Mouse (Mus musculus) hindbrain, embryonic 12.5 days (tissue): ENCODE measurements around the gene Kif26b. TPM values are rescaled to one million over a fixed set of nuclear protein-coding genes. Genes with fewer than 3 reads are reported as not detected.

Experiments
- ATAC-seq: fragments of 200-750 bp; cut with Nextera tagmentation; 2 replicates; pipeline ENCODE4 v1.8.0; 2017; ENCODE audit warnings: moderate TSS enrichment; ENCODE audit not compliant: low FRiP score
- H3K27ac ChIP-seq: fragments of 300-500 bp; sonication (generic); 2 replicates; pipeline ENCODE4 v1.5.1; 2016; ENCODE audit warnings: mild to moderate bottlenecking
- H3K27me3 ChIP-seq: fragments of 300-500 bp; sonication (generic); 2 replicates; pipeline ENCODE4 v1.6.1; 2016; ENCODE audit warnings: mild to moderate bottlenecking
- H3K36me3 ChIP-seq: fragments of 300-500 bp; sonication (generic); 2 replicates; pipeline ENCODE4 v1.6.1; 2016; ENCODE audit warnings: mild to moderate bottlenecking
- H3K4me1 ChIP-seq: fragments of 300-500 bp; sonication (generic); 2 replicates; pipeline ENCODE4 v1.6.1; 2016
- H3K4me2 ChIP-seq: fragments of 300-500 bp; sonication (generic); replicated peaks from 2 replicates; pipeline ENCODE4 v1.6.1; 2016; ENCODE audit warnings: mild to moderate bottlenecking
- H3K4me3 ChIP-seq: fragments of 300-500 bp; sonication (generic); 2 replicates; pipeline ENCODE4 v1.5.1; 2016; ENCODE audit warnings: mild to moderate bottlenecking
- H3K9ac ChIP-seq: fragments of 300-500 bp; sonication (generic); 2 replicates; pipeline ENCODE4 v1.6.1; 2016; ENCODE audit warnings: mild to moderate bottlenecking, moderate library complexity
- H3K9me3 ChIP-seq: fragments of 300-500 bp; sonication (generic); replicated peaks from 2 replicates; pipeline ENCODE4 v1.6.1; 2016; ENCODE audit warnings: mild to moderate bottlenecking
- WGBS: fragments of 180-500 bp; shearing (Covaris S2); methylation state at CpG from one replicate; pipeline ENCODE4 v1.1.7; 2016; 5-methylcytosine and 5-hydroxymethylcytosine counted together
- polyA plus RNA-seq: library from polyadenylated mRNA; unstranded; fragments of >200 nt; fragmentation: Nextera tagmentation; extraction: Ambion mirVana; gene quantifications from 2 replicates; pipeline ENCODE4 v1.2.1, GENCODE M21; 2016

The Kif26b gene
- polyA plus RNA-seq, 1 experiment from 2014 or later, result 13.3 TPM

DNA sequence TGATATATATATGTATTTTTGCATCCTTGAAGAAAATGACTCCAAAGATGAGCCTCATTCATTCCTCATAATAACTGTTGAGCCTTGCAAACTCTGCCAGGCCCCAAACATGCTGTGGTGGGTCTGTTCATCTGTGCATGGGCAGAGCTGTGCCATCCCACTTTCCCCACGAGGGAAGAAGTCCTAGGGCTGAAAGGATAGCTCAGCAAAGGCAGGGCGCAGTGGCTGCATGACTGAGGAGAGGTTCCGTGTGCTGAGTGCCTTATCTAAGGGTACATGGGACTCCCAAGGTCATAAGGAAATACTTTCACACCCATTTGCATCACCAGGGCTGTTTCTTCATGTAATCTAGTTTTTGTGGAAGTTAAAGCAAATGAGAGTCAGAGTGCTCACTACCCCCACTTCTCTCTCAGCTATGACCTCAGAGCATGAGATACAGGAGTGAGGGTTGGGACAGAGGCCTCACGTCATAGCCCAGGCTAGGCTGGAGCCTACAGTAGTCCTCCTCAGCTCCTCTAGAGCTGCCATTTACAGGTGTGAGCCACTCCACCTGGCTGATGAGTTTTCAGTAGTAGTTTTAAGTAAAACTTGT is 148.8 kb downstream of the Kif26b start:
- no peak overlapping the region for H3K9ac ChIP-seq
- H3K9me3 ChIP-seq, result no peaks in the 10 kb centered on the region
- H3K4me1 ChIP-seq, result peaks cover 6% of the 10 kb centered on the region; the same call in 1 of the 2 replicates
- 77% methylated on average over 4 of the region's 4 CpGs for WGBS
- H3K4me3 ChIP-seq, result no peak overlapping the region
- H3K4me2 ChIP-seq, result no peak overlapping the region
- peaks cover 4% of the 10 kb centered on the region; the same call in 1 of the 2 replicates for H3K27me3 ChIP-seq
- no peaks in the 10 kb centered on the region for H3K36me3 ChIP-seq
- no peak for ATAC-seq
- H3K27ac ChIP-seq, result no peak overlapping the region

DNA sequence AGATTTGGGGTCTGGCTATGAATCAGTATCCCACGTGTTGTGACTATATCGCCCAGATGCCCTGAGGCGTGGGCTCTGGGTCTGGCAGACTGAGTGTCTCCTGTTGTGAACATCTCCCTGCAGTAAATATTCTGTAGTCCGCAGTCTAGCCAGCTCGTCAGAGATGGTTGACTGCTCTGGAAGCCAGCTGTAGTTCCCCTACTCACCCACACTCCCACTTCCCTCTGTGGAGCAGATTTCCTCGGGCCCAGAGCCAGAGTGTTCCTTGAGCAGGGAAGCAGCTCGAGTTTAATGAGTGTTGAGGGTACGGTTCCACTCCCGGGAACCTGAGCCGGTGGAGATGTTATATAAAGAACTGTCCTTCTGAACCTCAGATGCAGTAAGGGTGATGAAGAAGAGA is 154.7 kb downstream of the Kif26b start:
- 70% methylated on average over 10 of the region's 10 CpGs for WGBS
- Histone ChIP-seq H3K4me3 (no peak overlapping the region), H3K27me3 (peaks cover 4% of the 10 kb centered on the region; the same call in 1 of the 2 replicates), H3K27ac (no peak overlapping the region), H3K4me2 (no peak overlapping the region), H3K36me3 (no peaks in the 10 kb centered on the region), H3K4me1 (peaks cover 13% of the 10 kb centered on the region), H3K9ac (no peak overlapping the region), H3K9me3 (no peaks in the 10 kb centered on the region)
- ATAC-seq, result no peak

DNA sequence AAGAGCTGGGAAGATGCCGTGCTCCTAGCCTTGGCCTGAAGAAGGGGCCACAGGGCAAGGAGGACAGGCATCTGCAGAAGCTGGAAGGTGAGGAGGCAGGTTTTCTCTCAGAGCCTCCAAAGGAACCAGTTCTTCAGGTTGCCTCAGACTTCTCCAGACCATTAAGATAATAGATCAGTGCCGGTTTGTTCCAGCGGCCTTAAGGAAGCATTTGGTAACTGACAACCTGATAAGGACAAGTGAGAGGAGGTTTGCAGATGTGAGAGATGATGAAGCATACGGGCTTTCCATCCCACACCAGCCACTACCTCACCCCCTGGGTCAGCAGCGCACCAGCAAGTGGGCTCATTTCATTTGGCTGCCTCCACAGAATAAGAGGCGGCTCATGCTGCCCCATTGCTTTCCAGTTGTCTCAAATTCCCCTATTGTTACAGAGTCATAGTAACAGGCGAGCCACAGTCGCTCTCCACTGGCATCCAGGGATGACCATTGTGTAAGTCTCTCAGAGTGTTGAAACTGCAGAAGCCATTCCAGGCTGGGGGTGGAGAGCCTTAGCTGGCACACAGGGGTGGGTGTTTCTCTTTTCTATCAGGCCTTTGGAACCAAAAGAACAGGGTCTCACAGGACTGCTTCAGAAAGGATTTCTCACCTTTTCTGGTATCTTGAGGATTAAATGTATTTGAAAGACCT is 156.2 kb downstream of the Kif26b start:
- no peaks in the 10 kb centered on the region for H3K36me3 ChIP-seq
- no peak for ATAC-seq
- H3K27ac ChIP-seq, result no peak overlapping the region
- WGBS, result 36% methylated on average over 8 of the region's 8 CpGs
- no peaks in the 10 kb centered on the region for H3K27me3 ChIP-seq
- H3K9ac ChIP-seq, result no peak overlapping the region
- H3K4me2 ChIP-seq, result no peak overlapping the region
- peaks cover 13% of the 10 kb centered on the region for H3K4me1 ChIP-seq
- no peak overlapping the region for H3K4me3 ChIP-seq
- no peaks in the 10 kb centered on the region for H3K9me3 ChIP-seq

DNA sequence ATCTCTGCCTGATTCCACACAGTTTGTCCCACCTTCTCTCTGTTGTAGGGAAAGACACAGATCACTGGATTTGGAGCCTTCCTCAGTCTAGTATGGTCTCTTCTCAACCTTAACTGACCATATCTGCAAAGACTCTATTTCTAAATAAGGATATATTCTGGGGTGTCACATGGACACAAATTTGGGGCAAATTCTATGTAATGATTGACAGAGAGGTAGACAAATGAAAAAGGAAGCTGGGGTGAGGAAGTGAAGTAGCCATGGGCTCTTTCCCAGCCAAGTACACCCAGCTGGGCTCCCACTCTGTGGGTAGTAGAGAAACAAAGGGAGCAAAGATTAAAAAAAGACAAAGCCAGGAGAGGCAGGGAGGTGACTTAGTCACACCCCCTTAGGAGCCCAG is 158.0 kb downstream of the Kif26b start:
- Histone ChIP-seq H3K36me3 (no peaks in the 10 kb centered on the region), H3K4me3 (no peak overlapping the region), H3K9ac (no peak overlapping the region), H3K9me3 (no peaks in the 10 kb centered on the region), H3K27ac (no peak overlapping the region), H3K27me3 (no peaks in the 10 kb centered on the region), H3K4me2 (no peak overlapping the region), H3K4me1 (peaks cover 13% of the 10 kb centered on the region)
- no peak for ATAC-seq

DNA sequence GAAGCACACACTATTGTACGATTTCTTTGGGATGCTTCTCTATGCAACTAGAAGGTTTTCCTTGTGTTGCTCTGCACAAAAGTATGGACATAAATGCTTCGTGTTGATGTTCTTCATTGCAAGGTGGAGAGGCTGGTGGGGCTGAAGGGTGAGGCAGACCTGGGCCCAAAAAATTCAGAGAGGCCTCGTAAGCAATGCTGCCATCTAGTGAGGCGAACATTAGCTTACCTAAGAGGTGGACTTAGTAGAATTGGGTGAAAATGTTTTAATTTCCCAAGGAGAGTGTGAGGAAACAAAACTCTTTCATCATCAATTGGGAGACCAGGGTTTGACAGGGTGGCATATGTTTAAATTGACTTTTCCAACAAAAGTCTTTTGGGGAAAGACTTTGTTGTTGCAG is 160.6 kb downstream of the Kif26b start:
- Histone ChIP-seq H3K36me3 (no peaks in the 10 kb centered on the region), H3K9ac (no peak overlapping the region), H3K4me3 (no peak overlapping the region), H3K4me2 (no peak overlapping the region), H3K27ac (no peak overlapping the region), H3K27me3 (no peaks in the 10 kb centered on the region), H3K4me1 (peaks cover 13% of the 10 kb centered on the region), H3K9me3 (no peaks in the 10 kb centered on the region)
- WGBS, result 58% methylated on average over 4 of the region's 4 CpGs
- no peak for ATAC-seq

DNA sequence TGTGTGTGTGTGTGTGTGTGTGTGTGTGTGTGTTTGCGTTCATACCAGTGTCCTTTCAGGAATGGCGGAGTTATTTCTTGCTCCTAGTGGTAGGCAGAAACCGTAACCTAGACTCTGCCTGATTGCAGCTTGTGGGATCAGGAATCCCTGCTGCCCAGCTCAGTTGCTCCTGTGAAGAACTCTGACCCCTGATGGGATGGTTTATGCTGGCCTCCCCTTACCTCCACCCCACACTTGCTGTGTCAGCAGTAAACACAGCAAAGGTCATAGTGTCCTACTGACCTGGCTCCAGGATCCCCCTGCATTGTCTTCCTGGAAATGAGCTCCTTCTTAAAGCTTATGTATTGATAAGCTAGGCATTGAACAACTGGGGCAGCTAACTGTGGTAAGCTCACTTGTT is 162.8 kb downstream of the Kif26b start:
- Histone ChIP-seq H3K4me2 (no peak overlapping the region), H3K4me3 (no peak overlapping the region), H3K9ac (no peak overlapping the region), H3K36me3 (no peaks in the 10 kb centered on the region), H3K4me1 (peaks cover 6% of the 10 kb centered on the region), H3K27me3 (no peaks in the 10 kb centered on the region), H3K9me3 (no peaks in the 10 kb centered on the region), H3K27ac (no peak overlapping the region)
- WGBS, result 84% methylated on average over 3 of the region's 3 CpGs
- no peak for ATAC-seq

DNA sequence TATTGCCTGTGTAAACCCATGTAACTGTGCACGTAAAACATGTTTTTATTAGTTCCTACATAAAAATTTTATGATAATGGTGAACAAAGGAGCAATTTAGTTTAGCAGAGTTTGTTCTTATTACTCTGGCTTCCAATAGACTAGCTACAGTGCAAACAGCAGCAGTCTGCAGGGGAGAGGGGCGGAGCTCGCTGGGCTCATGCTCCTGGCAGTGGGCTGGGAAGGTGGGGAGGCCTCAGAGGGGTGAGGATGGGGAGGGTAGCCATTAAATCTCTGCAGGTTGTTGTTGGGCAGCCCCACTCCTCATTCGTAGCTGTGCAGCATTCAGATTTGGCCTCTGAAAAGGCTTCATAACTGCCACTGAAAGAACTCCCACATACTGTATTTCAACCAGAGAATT is 171.2 kb downstream of the Kif26b start:
- no peaks in the 10 kb centered on the region for H3K27me3 ChIP-seq
- 57% methylated on average over 4 of the region's 4 CpGs for whole genome bisulfite sequencing
- no peak overlapping the region for H3K4me3 ChIP-seq
- peaks cover 7% of the 10 kb centered on the region; the same call in 1 of the 2 replicates for H3K4me1 ChIP-seq
- no peak overlapping the region; the same call in 1 of the 2 replicates for H3K27ac ChIP-seq
- H3K4me2 ChIP-seq, result no peak overlapping the region
- H3K9me3 ChIP-seq, result no peaks in the 10 kb centered on the region
- H3K36me3 ChIP-seq, result no peaks in the 10 kb centered on the region
- no peak overlapping the region for H3K9ac ChIP-seq
- ATAC-seq, result no peak

DNA sequence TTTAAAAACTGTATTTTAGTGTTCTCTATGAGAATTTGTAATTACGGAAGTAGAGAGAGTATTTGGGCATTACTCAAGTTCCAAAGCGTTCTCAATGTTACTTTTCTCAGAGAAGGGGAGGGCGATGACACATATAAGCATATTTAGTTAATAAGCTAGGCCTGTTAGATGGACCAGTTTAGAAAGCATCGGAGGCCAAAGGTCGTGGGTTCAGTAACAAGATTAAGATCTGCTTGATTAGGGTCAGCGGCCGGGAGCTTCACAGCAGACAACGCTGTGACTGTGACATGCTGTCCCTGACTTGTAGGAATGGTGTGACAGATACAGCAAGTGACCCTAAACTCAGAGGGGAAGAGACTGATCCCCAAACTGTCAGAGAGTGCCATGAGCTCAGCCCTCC is 174.6 kb downstream of the Kif26b start:
- WGBS, result 72% methylated on average over 8 of the region's 8 CpGs
- H3K27me3 ChIP-seq, result no peaks in the 10 kb centered on the region
- H3K4me3 ChIP-seq, result no peak overlapping the region
- no peak overlapping the region for H3K27ac ChIP-seq
- H3K4me2 ChIP-seq, result no peak overlapping the region
- no peak for ATAC-seq
- no peaks in the 10 kb centered on the region for H3K36me3 ChIP-seq
- H3K9ac ChIP-seq, result no peak overlapping the region
- no peaks in the 10 kb centered on the region for H3K4me1 ChIP-seq
- no peaks in the 10 kb centered on the region for H3K9me3 ChIP-seq

DNA sequence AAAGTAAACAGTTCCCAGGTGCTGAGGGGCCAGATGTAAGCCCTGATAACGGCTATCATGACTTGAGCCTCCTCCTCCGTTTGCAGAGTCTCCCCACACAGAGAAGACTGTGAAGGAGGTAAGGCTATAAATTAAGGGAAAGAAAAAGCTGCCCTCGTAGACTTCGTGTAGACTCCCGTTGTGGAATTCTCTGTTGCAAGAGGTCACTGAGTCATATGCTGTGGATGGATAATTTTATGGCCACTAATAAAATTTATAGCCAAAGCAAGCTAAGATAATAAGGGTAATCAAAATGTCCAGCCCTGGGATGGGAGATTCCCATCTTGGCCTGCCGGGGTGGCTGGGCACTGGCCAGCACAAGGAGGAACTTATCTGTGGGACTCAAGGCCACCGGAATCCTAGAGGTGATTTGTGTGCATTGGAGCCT is 179.0 kb downstream of the Kif26b start:
- ATAC-seq, result no peak
- Histone ChIP-seq H3K27me3 (no peaks in the 10 kb centered on the region), H3K4me3 (no peak overlapping the region), H3K4me2 (no peak overlapping the region), H3K9me3 (no peaks in the 10 kb centered on the region), H3K27ac (no peak overlapping the region), H3K4me1 (no peaks in the 10 kb centered on the region), H3K9ac (no peak overlapping the region), H3K36me3 (no peaks in the 10 kb centered on the region)
- 77% methylated on average over 7 of the region's 7 CpGs for whole genome bisulfite sequencing

DNA sequence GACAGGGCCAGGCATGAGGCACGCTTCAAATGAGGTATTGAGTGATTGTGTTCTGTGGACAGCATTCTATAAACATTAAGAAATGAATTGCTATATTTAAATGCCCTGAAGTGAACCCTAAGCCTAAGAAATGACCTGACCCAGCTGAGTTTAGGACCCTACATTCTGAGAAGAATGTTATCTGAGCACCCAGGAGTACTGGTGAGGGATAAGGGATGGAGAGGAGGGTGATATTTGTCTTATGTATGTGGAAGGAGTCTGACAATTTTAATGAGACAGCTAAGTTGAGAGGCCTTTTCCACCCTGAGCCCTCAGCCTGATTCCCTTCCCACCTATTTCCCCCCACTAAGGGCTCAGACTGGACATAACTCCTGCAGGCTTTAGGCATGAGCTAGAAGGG is 179.4 kb downstream of the Kif26b start:
- no peaks in the 10 kb centered on the region for H3K4me1 ChIP-seq
- ATAC-seq, result no peak
- WGBS, result 93% methylated on average over 1 of the region's 1 CpGs
- no peaks in the 10 kb centered on the region for H3K36me3 ChIP-seq
- no peak overlapping the region for H3K9ac ChIP-seq
- no peaks in the 10 kb centered on the region for H3K9me3 ChIP-seq
- H3K4me2 ChIP-seq, result no peak overlapping the region
- no peak overlapping the region for H3K4me3 ChIP-seq
- H3K27ac ChIP-seq, result no peak overlapping the region
- H3K27me3 ChIP-seq, result no peaks in the 10 kb centered on the region

DNA sequence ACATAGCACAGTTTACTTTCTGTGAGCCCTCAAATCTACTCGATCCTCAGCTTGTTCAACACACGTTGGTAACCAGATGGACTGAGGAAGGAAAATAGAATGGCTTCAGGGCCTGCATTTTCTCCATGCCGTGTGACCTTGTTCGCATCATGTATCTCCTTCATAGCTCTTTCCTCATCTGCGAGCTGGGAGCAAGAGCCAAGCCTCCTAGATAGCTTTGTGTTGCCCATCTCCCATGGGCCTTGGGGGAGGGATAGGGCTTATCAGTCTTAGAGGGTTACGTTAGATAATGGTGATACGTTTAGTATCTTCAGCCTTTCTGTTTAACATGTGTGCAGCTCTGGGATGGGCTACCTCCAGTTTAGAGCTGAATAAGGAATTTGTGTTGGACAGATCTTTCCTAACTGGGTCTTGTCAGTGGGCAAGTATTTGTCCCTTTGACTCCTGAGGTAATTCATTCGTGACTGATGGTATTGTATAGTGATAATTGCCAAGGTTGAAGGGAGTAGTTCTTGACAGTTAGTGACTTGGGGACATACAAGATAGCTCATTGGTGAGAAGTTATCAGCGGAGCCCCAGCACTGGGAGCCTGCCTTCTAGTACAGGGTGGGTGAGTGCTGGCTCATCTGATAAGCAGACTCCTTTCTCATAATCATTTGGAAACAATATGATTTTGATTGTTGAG is 183.4 kb downstream of the Kif26b start:
- 83% methylated on average over 9 of the region's 9 CpGs for WGBS
- no peak for ATAC-seq

DNA sequence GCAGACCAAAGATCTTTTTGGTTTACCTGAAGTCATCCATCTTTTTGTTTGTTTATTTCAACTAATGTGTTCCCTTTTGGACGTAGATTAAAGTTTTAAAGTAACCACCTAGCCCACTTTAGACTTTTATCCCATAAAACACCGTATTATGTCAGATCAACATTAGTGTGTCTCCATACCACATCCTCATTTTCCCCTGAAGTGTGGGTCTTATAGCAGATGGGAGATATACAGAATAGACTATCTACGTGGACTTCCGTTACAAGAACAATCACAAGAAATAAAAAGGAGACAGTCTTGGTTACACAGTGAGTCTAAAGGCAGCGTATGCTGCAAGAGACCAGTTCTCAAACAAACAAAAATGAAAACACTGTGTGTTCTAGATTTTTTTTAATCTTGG is 185.3 kb downstream of the Kif26b start:
- Histone ChIP-seq H3K27ac (no peak overlapping the region), H3K9me3 (no peaks in the 10 kb centered on the region), H3K4me1 (no peaks in the 10 kb centered on the region), H3K27me3 (no peaks in the 10 kb centered on the region), H3K4me2 (no peak overlapping the region), H3K36me3 (no peaks in the 10 kb centered on the region), H3K4me3 (no peak overlapping the region), H3K9ac (no peak overlapping the region)
- ATAC-seq, result no peak
- 93% methylated on average over 5 of the region's 5 CpGs for whole genome bisulfite sequencing

More for the DNA sequence above, 183.4 kb downstream of the Kif26b start:
- H3K9ac ChIP-seq, result no peak overlapping the region
- no peaks in the 10 kb centered on the region for H3K4me1 ChIP-seq
- H3K9me3 ChIP-seq, result no peaks in the 10 kb centered on the region
- H3K36me3 ChIP-seq, result no peaks in the 10 kb centered on the region
- H3K27ac ChIP-seq, result no peak overlapping the region
- no peak overlapping the region for H3K4me3 ChIP-seq
- H3K4me2 ChIP-seq, result no peak overlapping the region
- no peaks in the 10 kb centered on the region for H3K27me3 ChIP-seq

DNA sequence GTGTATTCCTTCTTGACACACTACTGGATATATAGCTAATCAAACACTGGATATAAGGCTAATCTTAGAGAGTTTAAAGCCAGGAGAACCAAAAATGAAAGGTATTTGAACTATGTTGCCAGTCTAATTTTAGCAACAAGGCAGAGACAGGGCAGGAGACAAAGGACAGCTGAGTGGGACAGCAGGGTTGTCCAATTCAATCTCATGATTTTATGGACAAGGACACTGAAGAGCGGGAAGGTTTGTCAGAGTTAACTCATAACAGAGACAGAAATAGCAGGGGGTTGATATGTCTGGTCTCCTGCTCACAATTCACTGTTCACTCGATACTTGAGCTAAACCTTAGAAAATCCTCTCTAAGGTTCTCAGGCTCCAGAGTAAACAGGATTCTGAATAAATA is 187.5 kb downstream of the Kif26b start:
- H3K27ac ChIP-seq, result no peak overlapping the region
- ATAC-seq, result no peak
- no peak overlapping the region for H3K4me3 ChIP-seq
- no peak overlapping the region for H3K9ac ChIP-seq
- no peaks in the 10 kb centered on the region for H3K9me3 ChIP-seq
- H3K4me2 ChIP-seq, result no peak overlapping the region
- no peaks in the 10 kb centered on the region for H3K4me1 ChIP-seq
- no peaks in the 10 kb centered on the region for H3K27me3 ChIP-seq
- WGBS, result 65% methylated on average over 2 of the region's 2 CpGs
- no peaks in the 10 kb centered on the region for H3K36me3 ChIP-seq
